Mouse (Mus musculus) cerebral cortex, adult 2 months (tissue): ENCODE data around the gene Acacb.

Source experiments
- WGBS: fragments of 180-500 bp; shearing (Covaris S2); methylation state at CpG from one replicate; pipeline ENCODE4 v1.1.7; 2018; 5-methylcytosine and 5-hydroxymethylcytosine counted together

The Acacb gene

DNA sequence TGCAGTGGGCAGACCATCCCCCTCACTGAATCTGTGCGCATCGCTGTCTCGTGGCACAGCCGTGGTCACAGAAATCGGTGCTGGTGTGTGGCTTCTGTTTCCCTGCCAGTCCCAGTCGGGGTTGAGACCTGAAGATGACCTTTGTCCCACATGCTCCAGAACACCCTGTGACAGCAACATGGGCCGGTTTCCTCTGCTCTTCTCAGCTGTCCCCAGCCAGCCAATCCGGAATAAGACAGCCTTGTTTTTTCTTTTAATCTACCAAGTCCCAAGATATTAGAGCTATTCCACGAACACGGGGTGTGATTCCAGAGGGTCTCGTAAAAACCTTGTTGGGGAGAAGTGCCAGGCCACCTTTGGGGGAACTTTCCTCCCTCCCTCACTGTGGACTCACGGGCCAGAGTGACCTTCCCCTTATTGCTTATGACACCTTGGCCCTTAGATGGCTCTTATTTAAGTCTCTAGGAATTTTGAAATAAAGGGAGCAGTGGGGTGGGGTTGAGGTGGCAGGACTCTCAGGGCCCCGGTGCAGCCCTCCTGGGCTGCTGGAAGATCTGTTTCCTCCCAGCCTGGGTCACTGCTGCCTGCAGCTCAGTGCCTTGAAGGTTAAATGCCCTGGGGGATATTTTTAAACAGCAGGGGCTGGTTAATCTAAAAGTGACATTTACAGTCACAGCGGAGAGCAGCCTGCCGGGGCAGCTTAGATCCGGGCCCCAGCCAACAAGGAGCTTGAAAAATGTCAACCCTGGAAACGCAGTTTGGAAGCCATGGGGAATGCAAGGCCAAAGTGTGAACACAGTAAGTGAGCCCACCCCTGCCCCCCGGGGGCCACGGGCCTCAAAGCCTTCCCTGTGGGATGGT lies at the start of gene Acacb:
Gene Acacb, plus strand, starts transcription at position 508 of the 861 bp plus-strand sequence.
- 62% methylated on average over 19 of the region's 19 CpGs for WGBS

DNA sequence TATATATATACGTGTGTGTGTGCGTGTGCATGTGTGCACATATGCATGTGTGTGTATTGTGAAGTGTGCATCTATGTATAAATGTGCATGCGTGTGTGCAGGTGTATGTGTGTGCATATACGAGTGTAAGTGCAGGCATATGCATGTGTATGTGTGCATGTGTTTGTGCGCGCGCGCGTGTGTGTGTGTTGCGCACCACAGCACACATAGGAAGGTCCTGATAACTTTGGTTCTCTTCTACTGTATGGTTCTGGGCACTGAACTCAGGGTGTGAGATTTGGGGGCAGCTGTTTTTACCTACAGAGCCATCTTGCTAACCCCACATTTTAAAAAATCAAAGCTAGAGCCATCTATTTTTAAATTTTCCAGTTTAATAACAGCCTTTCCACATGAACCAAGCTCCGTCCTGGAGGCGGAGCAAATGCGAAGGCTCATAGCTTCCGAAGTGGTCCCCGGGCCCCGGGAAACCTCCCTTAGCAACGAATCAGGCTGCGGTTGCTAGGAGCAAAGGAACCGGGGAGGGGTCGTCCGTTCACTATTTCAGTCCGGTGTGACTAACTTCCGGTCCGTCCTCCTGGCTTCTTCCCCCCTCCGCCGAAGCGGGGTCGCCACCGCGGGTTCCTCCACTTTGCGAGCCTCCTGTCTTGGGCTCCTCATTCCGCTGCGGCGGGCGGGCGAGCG lies 46.5 kb upstream of the Acacb start:
- WGBS, result 6% methylated on average over 37 of the region's 37 CpGs

DNA sequence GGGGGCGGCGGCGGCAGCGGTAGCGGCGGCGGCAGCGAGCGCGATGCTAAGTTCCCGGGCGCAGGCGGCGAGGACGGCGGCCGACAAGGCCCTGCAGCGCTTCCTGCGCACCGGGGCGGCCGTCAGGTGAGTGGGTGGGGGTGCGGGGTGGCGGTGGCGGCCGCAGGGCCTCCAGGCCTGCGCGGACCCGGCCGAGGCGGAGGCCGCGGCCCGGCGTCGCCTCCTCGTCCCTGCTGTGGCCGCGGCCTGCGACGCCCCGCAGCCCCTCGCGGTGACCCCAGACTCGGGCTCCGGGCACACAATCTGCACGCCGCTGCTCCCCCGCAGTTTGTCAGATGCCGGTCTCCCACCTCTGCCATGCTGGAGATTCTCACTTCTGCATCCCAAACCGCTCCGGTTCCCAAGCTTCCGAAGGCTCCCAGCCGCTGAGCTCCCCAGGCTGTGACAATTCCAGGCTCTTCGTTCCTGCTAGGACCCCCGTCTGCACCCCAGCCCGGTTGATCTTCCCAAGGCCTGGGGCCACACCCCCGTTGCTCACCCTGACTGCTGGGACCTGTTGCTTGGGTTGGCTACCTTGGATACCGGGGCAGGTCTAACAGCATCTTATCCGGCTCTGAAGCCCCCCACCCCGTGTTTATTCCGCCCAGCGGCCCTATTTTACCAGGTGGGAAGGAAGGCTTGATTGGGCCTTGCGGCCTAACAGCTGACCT lies 45.8 kb upstream of the Acacb start:
- WGBS, result 3% methylated on average over 59 of the region's 64 CpGs

DNA sequence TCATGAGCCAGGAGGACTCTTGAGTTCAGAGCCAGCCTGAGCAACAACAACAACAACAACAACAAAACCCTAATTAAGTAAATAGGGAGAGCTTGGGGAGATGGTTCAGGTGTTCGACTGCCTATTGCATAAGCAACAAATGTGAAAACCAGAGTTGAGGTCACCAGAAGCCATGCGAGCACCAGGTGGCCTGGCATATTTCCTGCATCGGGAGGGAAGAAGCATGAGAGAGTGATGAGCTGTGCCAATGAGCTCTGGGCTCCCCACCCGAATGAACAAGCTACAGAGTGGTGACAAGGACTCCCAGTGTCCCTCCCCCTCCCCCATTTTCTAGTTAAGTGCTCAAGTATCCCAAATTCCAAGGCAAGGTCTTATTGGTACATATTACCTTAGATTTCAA lies 44.5 kb upstream of the Acacb start:
- 62% methylated on average over 4 of the region's 4 CpGs for WGBS

DNA sequence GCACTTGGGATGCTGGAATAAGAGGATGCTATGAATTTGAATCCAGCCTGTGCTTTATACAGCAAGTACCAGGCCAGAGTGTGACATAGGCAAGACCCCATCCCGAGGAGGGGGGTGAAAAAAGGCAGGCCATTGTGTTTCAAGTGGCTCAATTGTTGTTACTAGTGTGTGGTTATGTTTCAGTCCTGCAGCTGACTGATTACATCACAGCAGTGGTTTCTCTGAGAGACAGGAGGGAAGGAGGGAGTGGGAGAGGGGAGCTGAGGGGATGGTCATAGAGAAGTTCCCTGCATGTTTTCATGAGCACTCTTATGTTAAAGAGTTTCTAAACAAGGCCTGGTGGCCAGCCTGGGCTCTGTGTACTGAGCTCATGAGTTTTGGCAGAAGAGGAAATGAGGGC lies 43.5 kb upstream of the Acacb start:
- 67% methylated on average over 1 of the region's 1 CpGs for WGBS

DNA sequence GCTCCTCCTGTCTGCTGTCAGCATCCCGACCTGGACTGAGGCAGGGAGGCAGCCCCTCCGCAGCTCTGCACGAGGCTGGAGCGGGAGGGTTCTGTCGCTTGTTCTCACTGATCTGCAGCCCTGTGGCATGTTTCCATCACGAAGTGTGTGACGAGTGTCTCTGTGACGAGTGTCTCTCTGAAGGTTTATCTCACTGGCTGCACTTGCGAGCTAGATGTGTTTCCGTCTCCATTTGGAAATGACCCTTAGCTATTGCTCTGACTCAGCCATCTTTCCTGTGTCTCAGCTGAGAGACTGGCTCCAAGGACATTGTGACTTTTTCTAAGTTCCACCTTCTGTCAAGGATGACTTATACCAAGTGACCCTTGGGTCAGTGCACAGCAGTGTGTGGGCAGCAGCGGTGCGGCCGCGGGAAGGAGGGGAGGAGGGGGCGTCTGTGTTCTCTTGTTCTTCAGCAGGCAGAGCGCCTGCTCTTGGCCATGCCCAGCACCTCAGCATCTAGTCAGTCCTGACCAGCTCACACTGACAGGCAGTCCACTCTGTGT lies 39.9 kb upstream of the Acacb start:
- 89% methylated on average over 16 of the region's 16 CpGs for WGBS

DNA sequence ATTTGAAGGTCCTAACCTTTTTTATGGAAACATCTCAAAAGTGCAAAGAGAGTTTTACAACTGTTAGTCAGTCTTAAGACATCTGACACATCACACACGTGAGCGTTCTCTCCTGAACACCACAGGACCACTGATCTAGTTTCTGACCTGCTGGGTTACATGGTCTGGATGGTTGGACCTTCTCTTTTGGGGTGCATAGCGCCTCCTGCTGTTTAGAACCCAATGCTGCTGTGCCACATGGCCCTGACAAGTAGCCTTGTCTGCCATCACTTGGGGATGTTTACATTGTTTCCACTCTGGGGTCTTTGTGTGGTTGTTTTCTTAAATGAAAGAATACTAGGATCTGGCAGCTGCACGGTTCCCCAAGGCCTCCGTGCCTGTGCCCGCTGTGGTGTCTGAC lies 33.0 kb upstream of the Acacb start:
- WGBS, result 80% methylated on average over 6 of the region's 6 CpGs

DNA sequence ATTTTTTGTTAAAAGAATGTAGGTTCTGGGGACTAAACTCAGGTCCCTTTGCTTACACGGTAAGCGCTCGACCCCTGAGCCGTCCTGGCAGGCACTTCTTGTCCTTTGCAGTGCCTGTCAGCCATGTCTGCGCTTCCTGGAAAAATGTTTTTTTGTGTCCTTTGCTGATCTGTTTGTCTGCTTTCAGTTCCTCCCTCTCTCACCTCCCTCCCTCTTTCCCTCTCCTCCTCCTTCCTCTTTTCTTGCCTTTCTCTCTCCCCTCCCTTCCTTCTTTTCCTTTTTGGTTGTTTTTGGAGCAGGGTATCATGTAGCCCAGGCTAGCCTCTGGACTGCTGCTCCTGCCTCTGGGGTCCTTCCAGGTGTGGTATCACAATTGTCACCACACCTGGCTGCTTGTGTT lies 31.3 kb upstream of the Acacb start:
- 86% methylated on average over 5 of the region's 5 CpGs for WGBS

DNA sequence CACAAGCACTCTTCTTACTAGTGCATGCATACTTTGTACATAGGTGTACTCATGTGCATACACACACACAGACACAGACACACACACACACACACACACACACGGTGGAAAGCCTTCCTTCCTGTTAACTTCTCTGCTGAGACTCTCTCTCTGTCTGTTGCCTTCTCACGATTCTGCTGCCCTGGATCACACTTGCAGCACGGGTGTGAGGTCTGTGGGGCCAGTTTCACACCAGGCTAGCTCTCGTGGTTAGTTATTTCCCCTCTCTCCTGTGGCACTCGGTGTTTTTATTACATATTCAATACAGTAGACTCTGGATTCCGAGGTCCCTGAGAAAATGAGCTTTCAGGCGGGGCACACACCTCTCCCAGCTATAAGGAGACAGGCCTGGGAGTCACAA lies 29.7 kb upstream of the Acacb start:
- 76% methylated on average over 7 of the region's 7 CpGs for WGBS

DNA sequence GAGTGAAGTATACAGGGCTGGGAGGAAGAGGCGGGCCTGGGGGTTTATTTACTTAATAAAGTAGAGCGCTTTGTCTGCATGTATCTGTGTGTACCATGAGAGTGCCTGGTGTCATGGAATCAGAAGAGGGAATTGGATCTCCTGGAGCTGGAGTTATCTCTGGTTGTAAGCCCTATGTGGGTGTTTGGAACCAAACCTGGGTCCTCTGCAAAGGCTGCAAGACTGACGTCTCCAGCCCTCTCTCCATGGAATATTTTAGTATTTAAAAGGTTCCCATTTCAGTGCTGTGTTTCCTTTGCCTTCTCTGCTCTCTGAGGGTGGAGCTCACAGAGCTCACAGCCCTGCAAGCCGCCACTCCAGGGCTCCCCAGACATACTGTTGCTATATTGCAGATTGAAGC lies 26.5 kb upstream of the Acacb start:
- 69% methylated on average over 4 of the region's 4 CpGs for WGBS

DNA sequence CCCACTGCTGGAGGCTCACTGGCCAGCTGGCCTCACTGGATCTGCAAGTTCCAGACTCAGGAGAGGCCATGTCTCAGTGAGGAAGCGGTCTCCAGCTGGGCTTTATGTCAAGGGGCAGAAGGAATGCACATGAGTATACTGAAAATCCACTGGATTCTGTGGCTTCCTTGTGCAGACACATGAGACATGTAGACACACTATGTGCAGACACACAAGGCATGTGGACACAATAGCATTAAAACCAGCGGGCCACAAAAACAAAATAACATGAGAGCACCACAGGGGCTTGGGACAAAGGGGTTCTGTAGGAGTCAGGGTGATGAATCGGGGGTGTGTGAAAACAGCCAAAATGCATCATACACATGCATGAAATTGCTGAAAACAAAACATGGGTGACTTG lies 20.3 kb upstream of the Acacb start:
- 94% methylated on average over 3 of the region's 3 CpGs for WGBS

DNA sequence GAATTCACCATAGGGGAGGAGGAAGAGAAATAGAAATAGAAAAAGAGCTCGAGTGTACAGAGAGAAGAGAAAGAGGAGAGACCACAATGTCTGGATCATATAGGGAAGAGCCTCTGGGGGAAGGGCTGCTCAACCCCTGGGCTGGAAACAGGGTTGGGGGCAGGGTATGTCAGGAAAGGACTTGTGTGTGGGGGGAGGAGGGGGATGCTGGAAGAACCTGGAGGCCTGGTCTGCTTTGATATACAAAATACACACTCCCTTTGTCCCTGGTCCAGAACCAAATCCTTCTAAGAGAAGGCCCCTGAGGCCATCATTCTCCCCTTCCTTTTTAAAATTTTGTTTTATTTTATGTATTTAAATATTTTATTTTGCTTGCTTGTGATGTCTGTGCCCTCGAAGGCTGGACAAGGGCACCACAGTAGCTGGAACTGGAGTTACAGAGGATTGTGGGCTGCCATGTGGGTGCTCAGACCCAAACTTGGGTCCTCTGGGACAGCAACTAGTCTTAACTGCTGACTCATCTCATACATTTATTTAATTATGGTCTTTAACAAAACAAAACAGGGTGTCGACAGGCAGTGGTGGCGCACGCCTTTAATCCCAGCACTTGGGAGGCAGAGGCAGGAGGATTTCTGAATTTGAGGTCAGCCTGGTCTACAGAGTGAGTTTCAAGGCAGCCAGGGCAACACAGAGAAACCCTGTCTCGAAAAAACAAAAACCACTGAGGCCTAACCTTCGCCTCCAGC lies 19.7 kb upstream of the Acacb start:
- WGBS, result 84% methylated on average over 7 of the region's 7 CpGs

DNA sequence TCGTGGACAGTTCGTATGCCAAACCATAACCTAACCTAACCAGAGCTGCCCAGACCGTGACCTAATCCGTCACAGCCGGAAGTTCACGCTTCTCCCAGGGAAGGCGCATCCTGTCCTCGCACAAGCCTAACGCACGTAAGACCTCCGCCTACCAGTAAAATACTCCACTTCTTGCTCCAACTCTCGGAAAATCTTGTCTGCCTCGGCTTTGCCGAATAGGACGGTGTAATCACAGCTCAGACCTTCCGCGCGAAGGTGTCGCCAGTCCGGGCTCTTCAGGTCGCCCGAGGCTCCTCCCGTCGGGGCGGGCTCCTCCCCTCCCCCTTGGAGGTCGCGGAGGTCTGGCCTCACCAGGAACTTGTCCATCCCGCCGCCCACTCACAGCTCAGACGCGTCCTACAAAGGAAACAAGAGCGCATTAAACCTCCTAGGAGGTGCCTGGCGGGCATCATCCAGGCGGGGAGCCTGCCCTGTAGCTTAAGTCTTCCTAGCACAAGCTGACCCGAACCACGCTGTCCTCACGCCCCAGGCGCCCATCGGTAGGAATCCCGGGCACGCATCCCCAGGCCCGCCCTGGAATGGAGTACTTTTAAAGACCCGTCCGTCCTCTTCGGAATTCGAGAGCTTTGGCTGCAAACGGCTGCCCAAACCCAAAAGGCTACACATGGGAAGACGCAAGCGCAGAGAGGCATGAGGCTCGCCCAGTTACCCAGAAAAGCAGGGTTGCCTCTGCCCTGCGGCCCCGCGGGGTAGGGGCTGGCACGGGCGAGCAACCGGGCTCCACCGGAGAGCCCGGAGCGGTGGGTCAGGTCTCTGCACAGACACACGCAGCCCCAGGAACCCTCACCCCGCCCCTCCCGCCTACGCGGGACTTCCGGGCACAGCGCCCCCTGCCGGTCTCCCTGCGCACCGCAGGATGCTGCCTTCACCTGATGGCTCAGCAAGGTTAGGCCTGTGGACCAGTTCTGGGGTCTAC lies 18.7 kb upstream of the Acacb start, which contains the start of gene Alkbh2:
Gene Alkbh2, minus strand, starts transcription at position 845 of the 976 bp plus-strand sequence.
- 1% methylated on average over 69 of the region's 69 CpGs for WGBS

DNA sequence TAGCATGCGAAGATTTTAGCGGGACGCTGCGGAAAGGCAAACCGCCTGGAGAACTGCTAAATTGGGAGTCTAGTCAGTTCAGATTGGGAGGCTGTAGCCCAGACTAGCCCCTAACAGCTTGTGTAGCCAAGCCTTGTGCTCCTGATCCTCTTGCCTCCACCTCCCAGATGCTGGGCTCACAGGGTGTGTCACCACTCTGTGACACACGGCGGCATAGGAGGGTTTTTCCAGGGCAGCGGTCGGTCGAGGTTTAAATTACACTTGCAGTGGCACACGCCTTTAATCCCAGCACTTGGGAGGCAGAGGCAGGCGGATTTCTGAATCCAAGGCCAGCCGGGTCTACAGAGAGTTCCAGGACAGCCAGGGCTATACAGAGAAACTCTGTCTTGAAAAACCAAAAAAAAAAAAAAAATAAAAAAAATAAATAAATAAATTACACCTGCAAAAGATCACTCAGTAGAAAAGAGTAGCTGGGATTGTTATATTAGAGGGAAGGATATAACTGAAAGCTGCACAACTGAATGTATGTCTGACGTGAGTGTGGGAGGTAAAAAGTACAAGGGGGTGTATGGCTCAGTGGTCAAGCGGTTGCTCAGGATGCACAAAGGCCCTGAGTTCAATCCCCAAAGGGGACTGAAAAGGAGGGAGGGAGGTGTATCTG lies 16.7 kb upstream of the Acacb start:
- 85% methylated on average over 15 of the region's 15 CpGs for WGBS

DNA sequence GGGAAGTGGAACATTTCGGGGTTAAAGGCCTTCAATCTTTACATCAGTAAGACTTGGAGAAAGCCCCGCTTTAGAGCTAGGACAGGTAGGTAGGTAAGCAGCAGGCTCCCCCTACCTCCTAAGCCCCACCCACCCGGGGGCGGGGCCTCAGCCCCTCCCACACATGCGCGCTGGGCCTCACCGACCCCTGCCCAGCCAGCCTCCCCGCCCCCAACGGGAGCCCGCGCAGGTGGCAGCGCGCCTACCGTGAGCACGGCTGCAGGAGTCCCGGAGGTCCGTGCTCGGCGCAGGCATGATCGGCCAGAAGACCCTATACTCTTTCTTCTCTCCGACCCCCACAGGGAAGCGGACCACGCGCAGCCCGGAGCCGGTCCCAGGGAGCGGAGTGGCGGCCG lies 16.1 kb upstream of the Acacb start, which contains the start of gene Ung:
Gene Ung, plus strand, starts transcription at position 176 of the 395 bp plus-strand sequence.
- WGBS, result 1% methylated on average over 29 of the region's 29 CpGs

DNA sequence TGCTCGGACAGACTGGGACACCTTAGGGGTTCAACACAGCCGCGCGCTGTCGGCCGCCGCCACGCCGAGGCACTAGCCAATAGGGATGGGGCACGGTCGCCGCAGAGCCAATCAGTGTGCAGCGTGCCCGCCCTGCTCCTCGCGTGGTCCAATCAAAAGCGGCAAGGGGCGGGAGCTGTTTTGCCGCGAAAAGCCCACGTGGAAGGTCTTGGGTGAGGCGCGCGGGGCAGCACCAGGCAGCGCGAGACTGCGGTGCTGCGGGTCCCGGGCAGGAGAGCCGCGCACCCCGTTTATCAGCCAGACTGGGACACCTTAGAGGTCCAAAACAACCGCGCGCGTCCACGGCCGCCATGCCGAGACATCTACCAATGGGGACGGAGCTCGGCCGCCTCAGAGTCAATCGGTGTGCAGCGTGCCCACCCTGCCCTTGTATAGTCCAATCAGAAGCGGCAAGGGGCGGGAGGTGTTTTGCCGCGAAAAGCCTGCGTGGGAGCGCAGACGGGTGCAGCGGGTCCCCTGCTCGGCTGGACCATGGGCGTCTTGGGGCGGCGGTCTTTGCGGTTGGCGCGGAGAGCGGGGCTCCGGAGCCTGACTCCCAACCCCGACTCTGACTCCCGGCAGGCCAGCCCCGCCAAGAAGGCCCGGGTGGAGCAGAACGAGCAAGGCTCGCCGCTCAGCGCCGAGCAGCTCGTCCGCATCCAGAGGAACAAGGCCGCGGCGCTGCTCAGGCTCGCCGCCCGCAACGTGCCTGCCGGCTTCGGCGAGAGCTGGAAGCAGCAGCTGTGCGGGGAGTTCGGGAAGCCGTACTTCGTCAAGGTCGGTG lies 15.4 kb upstream of the Acacb start:
- WGBS, result under 1% methylated on average over 87 of the region's 87 CpGs

DNA sequence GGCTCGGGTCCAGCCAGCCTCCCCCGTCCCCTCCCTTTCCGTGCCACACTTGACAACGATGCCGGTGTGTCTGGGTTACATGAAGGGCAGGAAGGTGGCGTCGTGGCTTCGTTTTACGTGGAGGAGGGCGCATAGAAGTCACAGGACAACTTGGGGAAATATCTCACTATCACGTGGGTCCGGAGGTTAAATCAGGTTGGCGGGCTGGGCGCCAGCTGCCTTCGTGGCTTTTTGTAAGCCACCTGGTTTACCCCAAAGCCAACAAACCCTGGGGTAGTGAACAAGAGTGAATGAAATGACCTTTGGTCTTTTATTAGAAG lies 14.9 kb upstream of the Acacb start:
- WGBS, result under 1% methylated on average over 15 of the region's 15 CpGs

DNA sequence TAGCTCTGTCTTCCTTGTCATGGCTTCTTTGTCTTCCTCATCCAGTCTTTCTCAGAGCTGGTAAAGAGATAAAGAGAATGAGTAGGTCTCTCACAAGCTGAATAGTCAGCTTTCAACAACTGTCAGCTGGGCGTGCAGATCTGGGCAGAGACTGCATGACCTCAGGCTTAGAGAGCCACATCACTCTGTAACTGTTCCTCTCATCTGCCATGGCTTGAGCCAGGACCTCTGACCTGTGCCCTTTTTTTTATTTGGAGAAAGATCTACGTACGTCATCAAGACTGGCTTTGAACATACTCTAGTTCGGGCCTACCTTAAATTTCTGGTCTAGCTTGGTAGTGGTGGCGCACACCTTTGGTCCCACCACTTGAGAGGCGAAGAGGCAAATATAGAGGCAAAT lies 13.5 kb upstream of the Acacb start:
- WGBS, result 91% methylated on average over 6 of the region's 6 CpGs

DNA sequence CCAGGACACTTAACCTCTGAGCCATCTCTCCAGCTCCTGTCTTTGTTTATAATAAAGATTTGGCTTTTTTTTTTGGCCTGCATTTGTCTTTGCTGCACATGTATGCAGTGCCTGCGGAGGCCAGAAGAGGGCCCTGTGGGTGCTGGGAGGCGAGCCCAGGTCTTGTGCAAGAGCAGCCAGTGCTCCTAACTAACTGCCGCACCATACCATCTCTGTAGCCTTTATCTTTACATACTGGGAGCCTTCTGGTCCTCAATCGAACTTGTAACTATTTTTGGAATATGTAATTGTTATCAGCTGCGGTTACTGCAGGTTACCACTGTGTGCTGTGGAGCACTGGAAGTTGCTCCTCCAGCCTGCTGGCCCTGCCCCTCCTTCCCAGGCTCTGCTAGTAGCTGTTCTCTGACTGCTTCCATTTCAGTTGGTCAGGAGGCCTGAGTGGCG lies 12.2 kb upstream of the Acacb start:
- 62% methylated on average over 6 of the region's 6 CpGs for WGBS
